Mouse (Mus musculus) testis, adult 2 months (tissue): ENCODE measurements around the gene Tk1.

Source experiments
- CTCF ChIP-seq: fragments of 200-500 bp; IDR thresholded peaks from 2 replicates; pipeline ENCODE4 v1.5.1; 2012; ENCODE audit warnings: low read depth, mild to moderate bottlenecking, inconsistent platforms, low read length, moderate library complexity; ENCODE audit not compliant: control insufficient read depth, insufficient read depth, insufficient replicate concordance
- POLR2A ChIP-seq: fragments of 200-500 bp; IDR thresholded peaks from 2 replicates; pipeline ENCODE4 v1.6.1; 2012; ENCODE audit warnings: low read depth, mild to moderate bottlenecking, inconsistent platforms, low read length, moderate library complexity; ENCODE audit not compliant: control insufficient read depth

DNA sequence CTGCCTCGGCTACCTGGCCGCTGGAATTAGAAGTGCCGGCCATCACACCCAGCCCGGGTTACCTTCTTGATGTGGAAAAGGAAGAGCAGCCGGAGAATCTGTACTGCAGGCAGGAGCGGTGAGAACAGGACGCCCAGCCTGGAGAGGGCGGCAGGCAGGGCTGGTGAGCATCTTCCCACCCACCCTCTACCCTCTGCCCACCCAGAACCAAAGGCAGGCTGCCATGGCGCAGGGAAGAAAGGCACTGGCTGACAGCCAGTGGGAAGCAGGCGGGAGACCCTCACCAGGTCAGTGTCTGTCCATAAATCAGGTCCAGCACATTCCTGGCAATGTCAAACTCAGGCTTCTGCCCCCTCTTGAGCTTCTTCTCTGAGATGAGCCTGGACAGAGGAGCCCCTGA, 55.5 kb downstream of the Tk1 start:
- TF ChIP-seq POLR2A (no peak), CTCF (no peak)
